Mouse (Mus musculus): ENCODE data around the gene Cyb561d2.
"Not testable (repeated sequence)": the region's sequence is repeated elsewhere in the genome, so short reads cannot be mapped to it uniquely, and the experiment has no call there.

Cyb561d2 gene

GRCm38 (mm10) chr9:107571534-107572326 lies 29.7 kb upstream of the Cyb561d2 start:
- DNase-seq (ENCODE audit: low spot score): no peak

- no peak for DNase-seq (ENCODE audit: low spot score)
Measured at GRCm38 (mm10) chr9:107570845-107571244, 28.9 kb upstream of the Cyb561d2 start.

GRCm38 (mm10) chr9:107570016-107570415 lies 28.0 kb upstream of the Cyb561d2 start:
- no peak for DNase-seq (ENCODE audit: low spot score)

GRCm38 (mm10) chr9:107569270-107569669 lies 27.3 kb upstream of the Cyb561d2 start:
- no peak for DNase-seq (ENCODE audit: low spot score)

GRCm38 (mm10) chr9:107568331-107569261 lies 26.6 kb upstream of the Cyb561d2 start:
- DNase-seq (ENCODE audit: low spot score): peak; percentile 93

- DNase-seq (ENCODE audit: low spot score): peak; percentile 51
Measured at GRCm38 (mm10) chr9:107567702-107568319, 25.8 kb upstream of the Cyb561d2 start, which contains the start of gene Hyal2. Gene Hyal2, plus strand, starts transcription at chr9:107567945.

GRCm38 (mm10) chr9:107566855-107567254 lies 24.9 kb upstream of the Cyb561d2 start:
- no peak for DNase-seq (ENCODE audit: low spot score)

GRCm38 (mm10) chr9:107566041-107566709 lies 24.2 kb upstream of the Cyb561d2 start:
- DNase-seq (ENCODE audit: low spot score): peak; percentile 85

- DNase-seq (ENCODE audit: low spot score): not testable (repeated sequence)
Measured at GRCm38 (mm10) chr9:107565556-107565955, 23.6 kb upstream of the Cyb561d2 start.

GRCm38 (mm10) chr9:107563029-107563581 lies 21.1 kb upstream of the Cyb561d2 start, which contains the start of gene Tusc2:
Gene Tusc2, plus strand, starts transcription at chr9:107563255.
- DNase-seq (ENCODE audit: low spot score): peak; percentile 96

GRCm38 (mm10) chr9:107556346-107556745 lies 14.4 kb upstream of the Cyb561d2 start:
- no peak for DNase-seq (ENCODE audit: low spot score)

GRCm38 (mm10) chr9:107555701-107556100 lies 13.7 kb upstream of the Cyb561d2 start:
- no peak for DNase-seq (ENCODE audit: low spot score)

- peak; percentile 72 for DNase-seq (ENCODE audit: low spot score)
Measured at GRCm38 (mm10) chr9:107555031-107555457, 13.1 kb upstream of the Cyb561d2 start.

GRCm38 (mm10) chr9:107554319-107554825 lies 12.4 kb upstream of the Cyb561d2 start:
- DNase-seq (ENCODE audit: low spot score): peak; percentile 99

- DNase-seq (ENCODE audit: low spot score): peak; percentile 46
Measured at GRCm38 (mm10) chr9:107553541-107554318, 11.7 kb upstream of the Cyb561d2 start.

GRCm38 (mm10) chr9:107552690-107553393 lies 10.8 kb upstream of the Cyb561d2 start:
- no peak for DNase-seq (ENCODE audit: low spot score)

- DNase-seq (ENCODE audit: low spot score): peak; percentile 58
Measured at GRCm38 (mm10) chr9:107551890-107552355, 9.9 kb upstream of the Cyb561d2 start.

GRCm38 (mm10) chr9:107551117-107551889 lies 9.3 kb upstream of the Cyb561d2 start, which contains the start of gene Rassf1:
Gene Rassf1, plus strand, starts transcription at chr9:107551555.
- DNase-seq (ENCODE audit: low spot score): peak; percentile 77

All from embryo, embryonic 10.5 days (tissue).